Mouse (Mus musculus): ENCODE results near the gene Prrg2.
"Not testable (repeated sequence)": the region's sequence is repeated elsewhere in the genome, so short reads cannot be mapped to it uniquely, and the experiment has no call there.

Prrg2 gene

GRCm38 (mm10) chr7:45062239-45062835, at the start of gene Prrg2, which contains the start of gene Nosip:
Gene Prrg2 (minus strand): TSS chr7:45062677.
Gene Nosip (plus strand): TSS chr7:45062429.
- peak; percentile 95 for DNase-seq (ENCODE audit: low spot score)

DNA sequence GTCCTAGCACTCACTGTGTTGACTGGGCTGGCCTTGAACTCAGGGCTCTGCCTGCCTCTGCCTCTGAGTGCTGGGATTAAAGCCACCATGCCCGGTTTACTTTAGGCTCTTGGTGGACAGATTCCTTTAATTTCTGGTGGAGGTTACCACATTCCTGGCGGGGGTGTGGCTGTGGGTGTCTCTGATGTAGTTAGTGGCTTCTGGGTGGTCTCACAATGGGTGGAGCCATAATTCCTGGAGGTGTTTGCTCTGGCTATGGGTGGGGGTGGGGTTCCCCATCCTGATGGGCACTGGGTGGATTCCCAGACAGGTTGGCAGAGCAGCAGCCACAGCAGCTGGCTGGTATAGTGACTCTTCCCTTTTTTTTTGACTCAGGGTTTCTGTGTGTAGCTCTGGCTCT, 49.5 kb upstream of the Prrg2 start:
- DNase-seq (ENCODE audit: low spot score), result no peak

GRCm38 (mm10) chr7:45110089-45110488, 47.6 kb upstream of the Prrg2 start:
- DNase-seq (ENCODE audit: low spot score), result not testable (repeated sequence)

GRCm38 (mm10) chr7:45107052-45107645, 44.7 kb upstream of the Prrg2 start:
- DNase-seq (ENCODE audit: low spot score), result no peak

- no peak for DNase-seq (ENCODE audit: low spot score)
Measured at GRCm38 (mm10) chr7:45106441-45106840, 44.0 kb upstream of the Prrg2 start.

GRCm38 (mm10) chr7:45105491-45105890, 43.0 kb upstream of the Prrg2 start:
- DNase-seq (ENCODE audit: low spot score), result no peak

DNA sequence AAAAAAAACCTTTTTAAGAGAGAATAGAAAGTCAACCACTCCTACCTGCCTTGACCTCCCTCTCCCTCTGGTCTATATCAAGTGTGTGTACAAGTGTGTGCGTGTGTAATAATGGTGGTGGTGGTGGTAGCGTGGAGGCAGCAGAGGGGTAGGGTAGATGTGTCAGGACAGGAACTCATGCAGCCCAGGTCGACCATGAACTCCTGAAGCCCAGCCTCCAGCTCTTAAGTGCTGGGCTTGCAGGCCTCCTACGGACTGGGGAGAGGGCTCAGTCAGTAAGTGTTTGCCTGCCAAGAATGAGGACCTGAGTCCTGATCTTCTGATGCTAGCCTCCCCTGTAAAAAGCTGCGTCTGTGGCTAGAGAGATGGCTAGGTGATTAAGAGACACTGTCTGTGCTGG, 42.5 kb upstream of the Prrg2 start:
- no peak for DNase-seq (ENCODE audit: low spot score)

- DNase-seq (ENCODE audit: low spot score), result peak; percentile 93
Measured at GRCm38 (mm10) chr7:45103652-45104180, 41.2 kb upstream of the Prrg2 start, which contains the start of gene Fcgrt. Gene Fcgrt (minus strand): TSS chr7:45103851.

GRCm38 (mm10) chr7:45102940-45103585, 40.6 kb upstream of the Prrg2 start:
- no peak for DNase-seq (ENCODE audit: low spot score)

GRCm38 (mm10) chr7:45102441-45102840, 40.0 kb upstream of the Prrg2 start:
- no peak for DNase-seq (ENCODE audit: low spot score)

DNA sequence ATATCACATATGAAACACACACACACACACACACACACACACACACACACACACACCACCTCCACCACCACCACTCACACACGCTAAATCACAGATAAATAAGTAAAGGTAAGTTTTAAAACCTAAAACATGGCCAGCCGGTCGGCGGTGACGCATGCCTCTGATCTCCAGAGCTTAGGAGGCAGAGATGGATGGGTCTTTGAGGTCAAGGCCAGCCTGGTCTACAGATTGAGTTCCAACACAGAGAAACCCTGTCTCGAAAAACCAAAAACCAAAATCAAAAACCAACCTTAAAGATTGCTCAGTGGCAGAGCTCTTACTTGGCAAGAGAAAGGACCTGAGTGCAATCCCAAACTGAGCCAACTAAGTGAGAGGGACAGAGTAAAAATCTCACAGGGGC, 37.6 kb upstream of the Prrg2 start:
- no peak for DNase-seq (ENCODE audit: low spot score)

- DNase-seq (ENCODE audit: low spot score), result no peak
Measured at GRCm38 (mm10) chr7:45098541-45099240, 36.2 kb upstream of the Prrg2 start.

DNA sequence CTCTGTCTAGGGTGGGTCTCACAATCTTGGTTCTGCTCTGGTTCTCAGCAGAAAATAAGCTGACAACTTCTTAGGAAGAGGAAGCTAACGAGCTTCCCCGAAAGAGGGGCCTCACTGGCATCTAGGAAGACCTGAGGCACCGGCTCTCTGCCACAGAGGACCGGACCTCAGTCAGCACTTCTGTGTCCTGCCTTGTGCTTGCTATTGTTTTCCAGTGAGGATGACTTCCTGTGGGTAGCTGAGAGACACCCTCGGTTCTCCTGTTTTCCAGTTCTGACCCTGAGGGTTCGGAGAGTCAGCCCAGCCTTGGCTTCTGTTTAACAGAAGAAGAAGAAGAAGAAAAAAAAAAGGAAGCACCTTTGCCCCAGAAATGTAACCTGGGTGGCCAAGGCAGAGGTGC, 35.0 kb upstream of the Prrg2 start:
- no peak for DNase-seq (ENCODE audit: low spot score)

DNA sequence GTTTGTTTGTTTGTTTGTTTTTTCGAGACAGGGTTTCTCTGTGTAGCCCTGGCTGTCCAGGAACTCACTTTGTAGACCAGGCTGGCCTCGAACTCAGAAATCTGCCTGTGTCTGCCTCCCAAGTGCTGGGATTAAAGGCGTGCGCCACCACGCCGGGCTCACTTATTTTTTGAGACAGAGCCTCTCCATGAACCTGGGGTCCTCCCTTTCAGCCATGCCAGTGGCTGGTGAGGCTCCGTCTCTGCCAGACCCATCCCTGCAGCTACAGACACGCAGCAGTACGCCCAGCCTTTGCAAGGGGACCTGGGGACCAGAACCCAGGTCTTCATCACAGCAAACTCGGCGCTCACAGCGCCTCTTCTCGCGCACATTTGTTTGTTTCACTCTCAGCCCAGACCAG, 33.5 kb upstream of the Prrg2 start:
- DNase-seq (ENCODE audit: low spot score), result not testable (repeated sequence)

- no peak for DNase-seq (ENCODE audit: low spot score)
Measured at GRCm38 (mm10) chr7:45095367-45095766, 32.9 kb upstream of the Prrg2 start.

GRCm38 (mm10) chr7:45094121-45094520, 31.6 kb upstream of the Prrg2 start:
- DNase-seq (ENCODE audit: low spot score), result no peak

- no peak for DNase-seq (ENCODE audit: low spot score)
Measured at GRCm38 (mm10) chr7:45093516-45093905, 31.0 kb upstream of the Prrg2 start.

DNA sequence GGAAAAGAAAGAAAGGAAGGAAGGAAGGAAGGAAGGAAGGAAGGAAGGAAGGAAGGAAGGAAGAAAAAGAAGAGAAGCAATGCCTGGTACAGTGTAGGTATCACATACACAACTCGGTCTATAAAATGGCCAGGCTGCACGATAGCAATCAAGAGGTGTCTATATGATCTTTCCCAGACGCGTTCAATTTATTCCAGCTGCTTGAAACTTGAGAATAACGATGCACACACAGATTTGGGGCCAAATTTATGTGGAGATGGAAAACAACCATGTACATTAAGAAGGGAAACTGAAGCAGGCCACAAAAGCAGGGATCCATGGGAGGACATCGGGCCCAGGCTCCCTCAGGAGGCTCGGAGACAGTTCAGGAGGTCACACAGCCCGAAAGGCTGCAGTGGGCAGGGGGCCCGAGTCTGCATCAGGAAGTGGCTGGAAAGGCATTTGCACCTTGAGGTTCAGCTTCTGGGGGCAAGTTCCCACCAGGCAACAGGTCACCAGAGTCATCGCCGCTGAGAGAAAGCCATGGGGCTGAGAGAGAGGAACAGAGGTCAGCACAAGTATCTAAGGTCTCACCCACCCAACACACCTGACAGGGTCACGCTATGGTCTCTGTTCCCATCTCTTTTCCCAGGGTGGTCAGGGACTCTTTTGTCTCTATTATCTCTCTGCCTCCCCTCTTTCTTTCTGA, 30.5 kb upstream of the Prrg2 start:
- DNase-seq (ENCODE audit: low spot score), result no peak

DNA sequence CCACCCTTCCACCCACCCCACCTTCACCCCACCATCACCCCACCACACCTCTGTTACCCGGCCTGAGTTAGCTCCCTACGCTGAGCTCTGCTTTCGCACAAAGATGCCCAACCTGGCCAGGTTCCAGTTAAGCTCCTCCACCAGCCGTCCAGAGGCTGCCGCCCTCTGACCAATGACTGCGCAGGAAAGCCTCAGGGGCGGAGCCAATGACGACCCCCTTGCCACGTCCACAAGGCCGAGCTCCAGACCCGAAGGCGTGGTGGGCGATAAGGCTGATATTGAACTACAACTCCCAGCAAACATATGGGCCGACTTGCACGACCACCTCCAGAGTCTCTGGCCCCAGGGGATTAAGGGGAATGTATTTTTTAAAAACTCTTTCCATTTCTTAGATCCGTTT, 29.6 kb upstream of the Prrg2 start, which contains the start of gene Rcn3:
TSS of gene Rcn3 (minus strand) at position 174 of the 400 bp plus-strand sequence.
- DNase-seq (ENCODE audit: low spot score), result peak; percentile 88

DNA sequence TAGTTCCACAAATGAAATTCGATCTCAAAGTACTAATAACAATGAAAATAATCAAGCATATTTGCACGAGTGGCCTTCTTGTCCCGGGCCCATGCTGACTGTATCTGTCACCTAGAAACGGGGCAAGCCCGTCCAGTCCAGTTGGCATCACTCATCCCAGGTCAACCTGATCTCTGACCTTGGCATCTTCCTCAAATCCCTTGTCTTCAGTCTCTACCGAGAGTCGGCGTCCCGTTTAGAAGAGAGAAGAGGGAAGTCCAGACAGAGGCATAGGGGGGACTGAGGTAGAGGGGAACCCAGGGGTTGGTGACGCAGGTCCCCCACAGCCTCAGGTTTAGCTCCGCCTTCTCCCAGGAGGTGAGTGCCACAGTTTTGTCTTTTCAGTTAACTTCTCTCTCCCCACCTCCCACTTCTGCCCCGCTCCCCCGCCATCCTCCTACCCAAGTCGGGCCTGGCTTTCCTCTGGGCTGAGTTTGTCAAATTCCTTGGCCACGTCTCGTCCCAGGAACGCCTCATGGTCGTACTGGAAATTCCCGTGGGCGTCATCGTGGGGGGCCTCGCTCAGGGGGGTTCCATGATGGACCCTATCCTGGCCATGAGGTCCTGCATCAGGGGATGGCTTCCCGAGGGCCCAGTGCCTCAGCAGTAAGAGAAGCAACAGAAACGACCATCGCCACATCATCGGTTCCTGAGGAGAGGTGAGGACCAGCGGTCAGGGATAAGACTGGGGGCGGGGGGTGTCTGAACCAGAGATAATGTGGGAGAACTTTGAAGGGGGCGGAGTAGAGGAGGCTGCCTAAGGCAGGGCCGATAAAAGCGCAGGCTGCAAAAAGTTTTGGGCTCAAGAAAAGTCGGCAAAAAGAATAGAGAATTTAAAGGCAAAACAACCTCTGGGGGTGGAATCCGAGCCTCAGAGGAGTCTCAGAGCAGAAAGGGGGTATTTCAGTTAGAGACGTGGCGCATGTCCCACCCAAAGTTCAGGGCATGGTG, 28.8 kb upstream of the Prrg2 start:
- no peak for DNase-seq (ENCODE audit: low spot score)
